Mouse (Mus musculus): Measurements from ENCODE around the gene Sox5. TPM values are rescaled to one million over a fixed set of nuclear protein-coding genes. Genes with fewer than 3 reads are reported as not detected.

Gene Sox5
- total RNA-seq, 2 experiments from 2014 or later = 1.4 to 1.5 TPM

DNA sequence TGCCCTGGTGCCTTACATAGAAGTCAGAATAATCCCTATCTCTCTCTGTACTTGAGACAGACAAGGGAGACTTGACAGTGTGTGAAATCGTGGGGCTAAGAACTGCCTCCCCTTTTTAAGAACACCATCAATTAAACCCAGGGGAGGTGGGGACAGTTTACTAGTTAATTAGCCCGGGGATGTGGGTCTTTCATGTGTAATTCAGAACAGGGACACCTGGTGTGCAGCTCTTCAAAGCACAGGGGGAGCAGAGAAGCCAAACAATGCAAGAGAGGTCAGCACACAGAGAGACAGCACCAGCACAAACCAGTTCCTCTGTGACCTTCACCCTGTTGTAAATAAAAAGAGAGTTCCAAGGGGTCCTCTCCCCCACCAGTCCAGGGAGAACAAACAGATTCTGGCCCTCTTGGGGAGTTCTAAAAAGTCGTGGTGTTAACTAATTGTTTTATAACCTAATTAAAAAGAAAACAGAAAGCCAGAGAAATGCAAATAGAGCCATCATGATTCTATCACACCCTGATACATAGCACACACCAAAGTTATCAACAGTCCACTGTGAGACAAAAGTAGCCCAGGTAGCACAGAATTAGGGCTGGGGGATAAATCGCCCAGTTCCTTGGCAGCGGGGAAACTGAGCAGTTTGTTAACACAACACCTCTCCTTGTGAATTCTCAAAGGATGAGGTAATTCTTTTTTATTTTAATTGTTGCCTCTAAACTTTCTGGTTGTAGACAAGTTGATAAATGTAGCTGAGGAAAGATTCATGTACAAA is 420.3 kb downstream of the Sox5 start:
- no peak for DNase-seq
- intact Hi-C loops (cut with DNase I) = no loop called here

DNA sequence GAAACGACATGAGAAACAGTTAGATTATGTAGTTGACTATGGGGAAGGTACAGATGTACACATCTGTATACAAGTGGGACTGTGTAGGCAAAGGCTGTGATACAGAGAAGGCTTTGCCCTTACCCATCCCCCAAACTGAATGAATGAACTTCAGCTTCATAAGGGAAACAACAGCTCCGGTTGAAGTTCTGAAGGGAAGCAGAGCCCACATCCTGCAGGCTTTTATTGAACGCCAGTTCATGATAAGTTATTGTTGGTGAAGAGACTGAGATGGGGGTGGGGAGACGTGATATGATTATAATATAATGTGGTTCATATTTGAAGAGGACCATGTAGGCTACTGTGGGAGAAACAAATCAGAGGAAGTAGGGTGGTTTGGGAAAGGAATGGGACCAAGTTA is 424.7 kb downstream of the Sox5 start:
- DNase-seq = no peak
- intact Hi-C loops (cut with DNase I) = no loop called here

DNA sequence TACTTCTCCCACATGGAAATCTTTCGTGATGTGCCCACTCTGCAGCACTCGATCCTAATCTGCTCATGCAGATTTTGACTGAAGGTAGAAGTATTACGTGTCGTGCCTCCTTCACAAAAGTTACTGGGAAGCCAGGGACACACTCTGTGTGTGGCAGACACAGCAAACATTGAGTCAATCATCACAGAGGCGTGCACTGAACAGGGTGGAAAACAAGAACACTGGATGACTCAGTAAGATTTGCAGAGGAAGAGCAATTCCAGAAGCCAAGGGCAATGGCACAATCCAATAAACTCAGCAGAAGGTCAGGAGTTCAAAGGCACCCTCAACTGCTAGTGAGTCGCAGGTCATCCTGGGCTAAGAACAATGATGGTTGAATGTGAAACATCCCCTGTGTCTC is 430.7 kb downstream of the Sox5 start:
- intact Hi-C loops (cut with DNase I) = no loop called here
- DNase-seq = no peak

DNA sequence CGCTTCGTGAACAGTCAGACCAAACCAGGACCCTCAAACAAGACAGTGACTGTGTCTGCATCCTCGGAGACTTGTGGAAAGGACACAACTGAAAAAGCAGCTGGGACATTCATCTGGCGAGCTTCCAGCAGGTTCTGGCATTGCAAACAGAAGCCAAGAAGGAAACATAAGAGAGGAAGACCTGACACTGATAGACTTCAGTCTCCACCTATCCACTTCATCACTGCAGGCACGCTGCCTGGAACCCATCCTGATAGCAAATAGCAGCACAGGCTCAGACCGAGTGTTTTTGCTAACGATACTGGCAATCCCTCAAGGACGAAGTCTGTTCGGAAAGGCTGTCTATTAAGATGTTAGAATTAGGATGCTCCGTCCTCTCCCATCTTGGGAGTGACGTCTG is 438.4 kb downstream of the Sox5 start:
- intact Hi-C loops (cut with DNase I) = no loop called here
- no peak for DNase-seq

DNA sequence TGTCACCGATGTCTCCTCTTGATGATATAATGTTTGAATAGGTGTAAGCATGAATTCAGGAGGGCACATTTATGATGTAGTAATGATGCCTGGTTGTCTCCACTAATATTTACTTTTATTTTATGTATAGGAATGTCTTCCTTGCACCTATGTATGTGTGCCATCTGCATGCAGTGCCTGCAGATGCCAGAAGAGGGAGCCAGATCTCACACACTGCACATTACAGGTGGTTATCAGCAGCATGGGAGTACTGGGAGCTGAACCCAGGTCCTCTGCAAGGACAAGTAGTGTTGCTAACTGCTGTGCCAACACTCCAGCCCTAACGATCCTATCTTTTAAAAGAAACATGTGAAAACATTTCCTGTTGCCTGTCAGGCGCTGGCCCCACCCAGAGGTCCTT is 442.2 kb downstream of the Sox5 start:
- intact Hi-C loops (cut with DNase I) = no loop called here

DNA sequence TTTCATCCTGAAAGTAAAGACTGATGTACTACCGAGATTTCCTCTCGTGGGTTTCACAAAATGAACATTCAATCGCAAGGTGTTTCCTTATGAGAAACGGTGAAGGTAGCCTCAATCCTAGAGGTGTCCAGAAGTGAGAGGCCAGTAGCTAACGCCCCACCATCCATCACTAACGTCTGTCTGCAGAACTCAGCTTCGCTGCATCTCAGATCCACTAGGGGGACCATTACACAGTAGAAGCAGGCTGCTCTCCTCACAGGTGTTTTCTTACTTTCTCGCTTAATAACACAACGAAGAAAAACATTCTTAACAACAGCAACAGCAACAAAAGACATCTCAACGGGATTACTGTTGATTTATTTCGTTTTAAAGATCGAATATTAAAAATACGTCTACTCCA is 442.8 kb downstream of the Sox5 start:
- no peak for DNase-seq
- intact Hi-C loops (cut with DNase I) = no loop called here

More for the DNA sequence above, 442.2 kb downstream of the Sox5 start:
- no peak for DNase-seq

DNA sequence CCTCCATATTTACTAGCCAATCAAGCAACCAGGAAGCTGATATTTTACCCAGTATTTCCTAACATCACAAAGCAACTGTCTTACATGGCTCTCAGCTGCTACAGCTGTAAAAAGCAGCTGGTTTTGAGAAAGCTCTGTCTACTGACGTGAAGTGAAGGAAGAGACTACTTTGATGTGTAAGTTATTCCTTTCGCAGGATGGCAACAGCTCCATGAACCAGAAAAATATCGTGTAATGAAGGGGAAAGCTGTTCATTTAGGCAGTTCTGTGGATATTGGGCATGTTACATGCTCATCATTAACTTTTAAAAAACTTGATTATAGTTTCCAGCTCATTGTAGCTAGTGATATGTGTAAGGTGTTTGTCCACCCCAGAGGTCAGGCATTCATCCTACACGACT is 443.6 kb downstream of the Sox5 start:
- intact Hi-C loops (cut with DNase I) = no loop called here
- DNase-seq = no peak

DNA sequence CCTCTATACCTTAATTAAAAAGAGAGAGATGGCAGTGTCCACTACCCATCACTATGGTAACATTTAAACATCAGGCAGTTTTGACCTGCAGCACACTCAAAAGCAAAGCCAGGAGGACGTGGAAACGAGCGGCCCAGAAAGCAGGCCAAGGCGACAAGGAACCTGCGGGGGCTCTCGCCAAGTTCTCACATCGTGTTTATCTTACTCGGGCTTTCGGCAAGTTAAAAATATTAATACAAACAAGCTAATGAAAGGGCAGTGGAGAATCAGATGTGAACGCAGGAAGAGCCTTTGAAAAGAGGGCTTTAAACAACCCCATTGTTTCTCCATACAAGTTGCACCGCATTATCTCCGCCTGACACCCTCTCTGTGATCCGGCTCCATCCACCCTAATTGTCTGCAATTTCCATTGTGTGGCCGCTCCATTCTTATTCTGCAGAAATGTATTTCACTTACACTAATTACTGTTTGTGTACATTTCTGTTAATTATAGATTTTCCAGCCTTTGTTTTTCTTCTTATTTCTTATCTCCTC is 444.3 kb downstream of the Sox5 start:
- intact Hi-C loops (cut with DNase I) = no loop called here
- no peak for DNase-seq

DNA sequence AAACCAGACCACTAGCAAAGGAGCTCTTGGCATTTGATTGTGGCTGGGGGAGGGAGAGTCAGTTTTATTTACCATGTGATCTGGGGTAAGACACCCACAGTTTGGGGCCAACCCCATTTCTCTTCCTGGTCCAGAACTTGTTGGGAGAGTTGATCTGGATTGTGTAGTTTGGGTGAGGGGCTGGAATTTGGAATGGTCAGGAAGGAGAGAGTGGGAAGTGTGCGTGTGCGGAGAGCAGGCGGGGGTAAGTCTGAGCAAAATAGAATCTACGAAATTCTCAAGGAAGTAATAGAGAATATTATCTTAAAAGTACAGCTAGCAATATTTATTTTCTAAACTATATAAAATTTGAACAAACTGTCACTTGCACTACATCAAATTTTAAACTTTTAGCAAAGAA is 445.0 kb downstream of the Sox5 start:
- intact Hi-C loops (cut with DNase I) = no loop called here

DNA sequence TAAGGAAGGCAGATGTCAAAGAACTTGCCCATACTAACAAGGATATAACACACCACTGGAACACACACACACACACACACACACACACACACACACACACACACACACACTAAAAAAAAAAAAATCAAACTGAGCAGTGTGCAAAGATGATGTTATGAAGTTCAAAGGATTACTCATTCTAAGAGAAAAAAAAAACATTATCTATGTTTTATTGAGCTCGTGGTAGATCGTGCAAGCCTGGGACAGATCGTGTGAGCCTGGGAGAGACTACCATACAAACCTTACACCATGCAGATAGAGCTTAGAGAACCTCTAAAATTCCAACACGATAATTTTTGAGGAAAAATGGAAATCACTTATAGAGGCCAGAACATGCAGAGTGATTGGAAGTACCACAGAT is 448.6 kb downstream of the Sox5 start:
- no peak for DNase-seq
- intact Hi-C loops (cut with DNase I) = no loop called here

More for the DNA sequence above, 445.0 kb downstream of the Sox5 start:
- no peak for DNase-seq

DNA sequence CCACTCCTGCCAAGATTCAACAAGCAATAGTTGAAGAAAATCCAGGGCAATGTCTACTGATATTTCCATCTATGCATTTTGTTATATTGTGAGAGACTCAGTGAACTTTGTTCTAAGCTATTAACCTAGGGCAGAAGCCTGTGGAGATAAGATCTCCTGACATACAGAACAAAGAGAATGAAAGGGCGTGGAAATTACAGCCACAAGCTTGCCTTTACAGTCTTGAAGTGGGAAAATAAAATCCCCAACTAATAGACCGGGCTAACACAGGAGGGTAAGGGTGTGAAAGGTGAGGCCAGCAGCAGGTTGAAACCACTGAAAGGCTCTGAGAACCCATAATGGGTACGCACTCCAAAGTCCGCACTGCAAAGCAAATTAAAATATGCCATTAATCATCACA is 449.8 kb downstream of the Sox5 start:
- no peak for DNase-seq
- intact Hi-C loops (cut with DNase I) = no loop called here

DNA sequence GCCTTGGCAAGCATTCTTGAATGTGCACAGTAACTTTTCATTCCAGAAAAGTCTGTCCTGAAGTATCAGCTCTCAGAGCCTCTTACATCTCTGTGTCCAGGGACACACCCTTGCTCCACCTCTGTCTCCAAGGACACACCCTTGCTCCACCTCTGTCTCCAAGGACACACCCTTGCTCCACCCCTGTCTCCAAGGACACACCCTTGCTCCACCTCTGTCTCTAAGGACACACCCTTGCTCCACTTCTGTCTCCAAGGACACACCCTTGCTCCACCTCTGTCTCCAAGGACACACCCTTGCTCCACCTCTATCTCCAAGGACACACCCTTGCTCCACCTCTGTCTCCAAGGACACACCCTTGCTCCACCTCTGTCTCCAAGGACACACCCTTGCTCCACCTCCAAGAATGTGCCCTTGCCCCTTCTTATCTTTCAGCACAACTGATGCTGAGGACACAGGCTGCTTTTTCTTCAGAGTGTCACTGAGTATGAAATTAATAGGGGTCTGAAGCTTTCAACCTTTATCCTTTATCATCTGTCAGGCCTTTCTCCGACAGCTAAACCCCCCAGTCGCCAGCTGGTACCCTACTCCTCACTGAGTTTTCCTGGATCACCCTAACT is 452.4 kb downstream of the Sox5 start:
- DNase-seq = no peak
- intact Hi-C loops (cut with DNase I) = no loop called here

DNA sequence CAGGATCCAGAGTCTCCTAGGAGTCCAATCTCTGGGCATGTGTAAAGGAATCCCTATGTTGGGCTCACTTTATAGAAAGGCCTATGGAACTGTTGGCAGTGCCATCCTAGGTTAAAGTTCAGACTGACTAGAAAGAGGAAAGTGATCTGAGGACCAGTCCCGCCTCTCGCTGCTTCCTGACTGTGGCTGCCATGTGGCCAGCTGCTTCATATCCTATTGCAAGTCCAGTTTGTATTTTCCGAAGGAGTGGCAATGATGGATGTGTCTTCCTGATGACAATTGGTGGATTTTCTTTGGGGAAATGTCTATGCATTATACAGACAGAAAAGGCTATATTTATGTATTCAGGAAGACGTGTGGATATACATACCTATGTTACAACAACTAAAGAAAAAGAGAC is 453.0 kb downstream of the Sox5 start:
- intact Hi-C loops (cut with DNase I) = no loop called here
- DNase-seq = no peak

DNA sequence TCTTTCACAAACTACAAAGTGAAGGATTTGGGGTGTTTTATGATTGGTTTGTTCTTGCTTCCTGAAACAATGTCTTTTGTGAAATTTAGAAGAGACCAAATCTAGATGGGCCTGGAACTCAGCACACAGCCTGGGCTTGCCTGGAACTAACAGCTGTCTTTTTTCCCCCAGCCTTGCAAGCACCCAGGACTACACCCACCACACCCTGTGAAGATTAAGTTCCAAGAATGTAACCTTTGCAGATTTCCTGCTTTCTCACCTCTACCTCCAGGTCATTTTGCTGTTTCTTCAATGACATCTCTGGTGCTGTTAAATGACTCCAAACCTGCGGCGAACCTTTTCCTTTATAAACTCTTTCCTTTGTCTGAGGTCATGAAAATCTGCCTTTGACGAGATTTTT is 455.0 kb downstream of the Sox5 start:
- no peak for DNase-seq
- intact Hi-C loops (cut with DNase I) = no loop called here

DNA sequence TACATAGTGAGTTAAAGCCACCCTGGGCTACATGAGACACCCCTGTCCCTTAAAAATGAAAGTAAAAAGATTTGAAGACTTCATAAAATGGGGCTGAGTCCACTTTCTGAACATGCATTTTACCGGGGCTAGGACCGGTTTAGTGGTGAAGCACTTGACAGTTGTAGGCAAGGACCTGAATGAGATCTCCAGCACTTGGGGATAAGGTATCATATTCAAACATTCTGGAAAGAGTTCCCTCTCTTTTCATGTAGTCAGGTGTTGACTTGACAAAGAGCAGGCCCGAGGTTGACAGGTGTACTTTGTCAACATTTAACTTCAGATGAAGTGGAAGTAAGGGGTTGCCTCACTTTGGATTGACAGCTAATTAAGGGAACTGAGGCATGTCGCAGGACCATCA is 458.4 kb downstream of the Sox5 start:
- DNase-seq = no peak
- intact Hi-C loops (cut with DNase I) = no loop called here

DNA sequence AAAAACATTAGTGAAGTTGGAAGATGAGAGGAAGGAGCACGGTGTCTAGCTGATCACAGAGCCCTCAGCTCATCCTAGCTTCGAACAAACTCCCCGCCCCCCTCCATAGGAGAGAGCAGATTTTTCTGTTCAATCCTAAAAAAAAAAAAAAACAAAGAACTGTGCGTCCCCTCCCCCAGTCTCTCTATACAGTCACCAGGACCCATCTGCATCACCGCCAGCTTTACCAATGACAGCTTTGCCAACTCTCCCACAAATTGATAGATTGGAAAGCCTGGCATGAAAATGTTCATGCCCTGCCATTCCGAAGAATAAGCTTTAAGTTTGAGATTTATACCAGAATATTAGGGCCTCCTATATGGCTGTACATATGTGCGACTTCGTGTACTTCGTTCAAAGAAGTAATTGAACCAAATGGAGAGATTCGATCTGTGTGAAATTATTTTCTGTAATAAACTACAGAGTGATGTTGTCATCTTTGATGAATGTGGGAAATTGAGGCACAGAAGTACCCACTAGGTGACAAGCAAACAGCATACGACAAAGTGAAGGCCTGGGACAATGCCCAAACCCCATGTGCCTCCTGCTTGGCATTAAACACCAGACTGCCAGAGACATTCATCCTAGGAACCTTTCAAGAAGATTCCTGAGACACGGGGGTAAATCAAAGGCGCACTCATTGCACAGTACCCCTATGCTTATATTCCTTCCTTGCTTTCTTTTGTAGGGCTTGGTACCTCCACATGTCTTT is 459.3 kb downstream of the Sox5 start:
- no peak for DNase-seq
- intact Hi-C loops (cut with DNase I) = no loop called here

DNA sequence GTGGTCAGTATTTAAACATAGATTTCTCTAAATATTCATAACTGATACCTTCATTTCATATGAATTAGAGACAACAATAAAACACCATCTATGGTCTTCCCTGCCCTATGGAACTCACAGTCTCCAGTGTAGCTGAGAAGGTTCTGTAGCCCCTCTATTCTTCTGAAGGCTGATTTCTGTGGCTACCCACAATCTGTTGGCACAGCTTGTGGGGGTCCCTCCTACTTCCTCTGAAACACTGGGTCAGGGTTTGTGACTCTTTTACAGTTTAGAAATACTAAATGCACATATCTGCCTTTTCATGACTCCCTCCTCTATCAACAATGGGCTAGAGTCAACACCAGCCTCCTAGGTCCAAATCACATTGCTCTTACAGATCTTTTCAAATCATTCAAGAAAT is 461.4 kb downstream of the Sox5 start:
- intact Hi-C loops (cut with DNase I) = no loop called here
- DNase-seq = no peak

DNA sequence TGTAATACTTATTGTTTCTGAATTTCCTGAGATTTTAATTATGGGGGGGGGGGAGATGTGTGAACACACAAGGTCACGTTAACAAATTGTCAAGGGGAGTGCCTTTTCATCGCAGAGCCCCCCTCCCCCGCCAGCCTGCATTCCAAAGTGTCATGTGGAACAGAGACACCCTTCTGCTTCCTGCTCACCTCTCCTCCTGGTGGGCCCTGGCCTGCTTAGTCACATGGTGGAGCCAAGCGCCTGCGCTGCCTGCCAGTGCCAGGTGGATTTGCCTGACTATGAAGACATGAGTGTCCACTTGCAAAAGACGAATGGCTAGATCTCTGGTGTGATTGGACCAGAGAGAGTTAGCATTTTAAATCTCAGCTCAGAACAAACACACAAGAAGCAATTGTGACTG is 462.1 kb downstream of the Sox5 start:
- DNase-seq = no peak
- intact Hi-C loops (cut with DNase I) = no loop called here

DNA sequence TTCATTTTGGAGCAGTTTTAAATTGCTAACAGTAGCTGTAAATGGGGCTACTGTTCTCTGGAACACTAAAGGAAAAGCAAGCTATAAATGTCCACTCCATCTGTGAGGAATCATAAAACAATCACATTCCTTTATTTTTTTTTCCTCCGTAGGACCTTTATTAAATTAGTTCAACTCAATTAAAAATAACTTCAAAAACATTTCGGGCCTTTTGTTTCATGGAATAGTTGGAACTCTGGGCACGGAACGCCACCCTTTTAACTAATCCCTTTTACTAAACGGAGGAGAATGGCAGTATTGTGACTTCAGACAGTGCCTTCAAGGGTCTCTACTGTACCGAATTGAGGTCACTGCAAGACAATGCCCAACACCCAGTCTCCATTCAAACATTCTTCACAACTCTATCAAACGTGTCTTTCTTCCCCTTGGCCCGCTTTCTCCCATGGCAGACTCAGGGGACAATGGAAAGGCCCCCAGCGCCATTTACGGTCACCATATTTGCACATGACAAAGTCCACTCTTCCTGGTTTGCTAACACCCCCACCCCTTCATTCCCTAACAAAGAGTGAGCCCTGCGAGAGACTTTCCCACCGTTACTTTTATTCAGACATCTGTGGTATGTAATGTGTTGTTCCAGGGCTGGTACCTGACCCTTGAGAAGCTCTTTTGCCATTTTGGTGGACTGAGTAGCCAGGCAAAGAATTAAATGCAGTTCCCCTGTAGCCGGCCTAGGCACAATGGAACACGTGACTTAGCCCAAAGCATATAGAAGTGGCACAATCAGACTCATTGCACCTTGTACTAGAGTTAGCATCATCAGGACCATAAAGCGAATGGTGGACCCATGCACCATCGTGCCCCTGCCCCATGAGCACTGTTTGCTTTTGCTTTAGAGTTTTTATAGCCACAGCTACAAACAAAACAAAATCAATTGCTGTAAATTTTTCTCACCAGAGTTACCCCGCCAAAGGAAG is 468.7 kb downstream of the Sox5 start:
- intact Hi-C loops (cut with DNase I) = no loop called here
- DNase-seq = no peak

DNA sequence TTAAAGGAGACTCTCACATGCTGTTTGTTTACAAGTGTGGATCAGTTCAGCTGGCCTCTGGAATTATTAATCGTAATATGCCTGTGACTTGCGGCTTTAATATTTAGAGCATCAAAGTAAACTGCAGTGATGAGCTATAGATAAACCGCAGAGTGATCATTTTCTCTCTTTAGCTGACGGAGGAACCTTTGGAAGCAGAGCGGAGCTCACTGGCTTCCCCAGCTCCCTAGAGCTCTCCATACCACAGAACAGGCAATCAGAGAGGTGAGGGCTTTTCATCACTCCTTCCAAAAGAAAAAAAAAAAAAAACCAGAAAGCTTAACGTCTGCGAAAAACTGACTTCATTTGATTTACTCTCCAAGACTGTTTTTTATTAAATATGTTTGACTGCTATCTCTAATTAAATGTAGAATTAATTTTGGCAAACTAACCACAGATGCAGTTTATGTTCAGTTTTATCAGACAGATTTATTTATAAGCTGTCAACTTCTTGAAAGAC is 469.4 kb downstream of the Sox5 start:
- DNase-seq = no peak

More for the DNA sequence above, 469.4 kb downstream of the Sox5 start:
- intact Hi-C loops (cut with DNase I) = no loop called here

All from gastrocnemius, postnatal 36 days (tissue).